Mouse (Mus musculus): ENCODE results near the gene Plac1. TPM values are rescaled to one million over a fixed set of nuclear protein-coding genes. Genes with fewer than 3 reads are reported as not detected.

Gene Plac1
- polyA plus RNA-seq, 1 experiment: not detected

DNA sequence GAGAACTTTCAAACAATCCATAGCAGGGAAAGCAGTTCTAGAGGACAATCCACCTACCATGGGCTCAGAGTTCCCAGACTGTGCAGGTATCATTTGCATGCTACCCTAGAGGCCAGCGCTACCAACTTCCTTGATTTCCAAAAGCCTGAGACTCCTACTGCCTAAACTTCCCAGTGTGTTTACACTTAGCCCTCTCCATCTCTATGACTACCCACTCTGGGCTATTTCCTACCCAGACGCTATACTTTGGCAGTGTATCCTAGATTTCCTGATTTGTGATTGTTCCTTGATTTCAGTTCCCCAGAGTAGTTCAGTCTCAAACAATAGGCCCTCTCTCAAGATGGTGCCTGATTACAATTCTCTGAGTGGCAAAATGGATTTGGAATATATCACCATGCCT is 132.8 kb downstream of the Plac1 start:
- Histone ChIP-seq H3K4me1 (ENCODE audit: control insufficient read depth, insufficient read depth, low read length) (no peaks in the 10 kb centered on the region), H3K4me3 (ENCODE audit: insufficient read depth, low read depth, low read length) (no peak overlapping the region), H3K27ac (ENCODE audit: insufficient read depth, low read depth, low read length) (no peak overlapping the region)
- 74% methylated on average over 2 of the region's 2 CpGs for WGBS
- TF ChIP-seq CTCF (IDR thresholded peaks at IDR 0.05; ENCODE audit: insufficient read depth, low read depth, low read length) (no peak), POLR2A (IDR thresholded peaks at IDR 0.05; ENCODE audit: insufficient read depth, low read depth, low read length) (no peak)

DNA sequence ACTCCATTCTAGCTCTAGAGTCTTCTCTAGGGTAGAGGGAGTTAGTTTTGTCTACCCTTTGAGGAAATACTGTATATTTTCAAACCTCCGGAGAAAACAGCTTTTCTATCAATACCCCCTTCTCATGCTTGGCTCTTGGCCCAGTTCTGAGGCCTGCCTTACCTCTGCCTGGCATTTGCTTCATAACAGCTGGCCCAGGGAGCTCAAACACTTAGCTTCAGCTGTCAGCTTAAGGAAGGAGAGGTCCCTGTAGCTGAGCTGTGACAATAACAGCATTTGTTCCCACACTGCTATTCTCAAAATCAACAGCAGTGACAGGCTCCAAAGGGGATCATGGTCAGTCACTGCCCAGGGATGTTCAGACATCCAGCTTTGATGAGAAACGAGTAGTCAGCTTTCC is 138.7 kb downstream of the Plac1 start:
- TF ChIP-seq POLR2A (IDR thresholded peaks at IDR 0.05; ENCODE audit: insufficient read depth, low read depth, low read length): no peak
- TF ChIP-seq CTCF (IDR thresholded peaks at IDR 0.05; ENCODE audit: insufficient read depth, low read depth, low read length): no peak
- Histone ChIP-seq H3K27ac (ENCODE audit: insufficient read depth, low read depth, low read length) (no peak overlapping the region), H3K4me1 (ENCODE audit: control insufficient read depth, insufficient read depth, low read length) (no peaks in the 10 kb centered on the region), H3K4me3 (ENCODE audit: insufficient read depth, low read depth, low read length) (no peak overlapping the region)
- 25% methylated on average over 2 of the region's 2 CpGs for WGBS

DNA sequence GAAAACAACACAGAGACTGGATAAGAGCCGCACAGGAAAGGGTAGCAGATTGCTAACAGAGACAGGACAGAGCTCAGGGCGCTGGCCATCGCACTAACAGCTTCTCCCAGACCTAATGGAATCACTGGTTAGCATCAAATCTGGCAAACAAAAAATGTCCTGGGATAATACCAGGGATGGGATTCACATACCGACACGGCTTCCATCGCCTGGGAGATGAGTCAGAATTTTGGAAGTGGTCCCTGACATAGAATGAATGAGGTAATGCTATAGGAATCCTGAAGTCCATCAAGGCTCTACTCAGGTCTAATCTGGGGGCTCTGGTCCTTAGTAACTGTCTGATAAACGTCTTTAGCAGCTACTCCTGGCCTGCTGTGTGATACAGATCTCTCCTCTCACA is 140.0 kb downstream of the Plac1 start:
- no peak overlapping the region for H3K27ac ChIP-seq (ENCODE audit: insufficient read depth, low read depth, low read length)
- WGBS: 71% methylated on average over 7 of the region's 7 CpGs
- H3K4me3 ChIP-seq (ENCODE audit: insufficient read depth, low read depth, low read length): no peak overlapping the region
- TF ChIP-seq POLR2A (IDR thresholded peaks at IDR 0.05; ENCODE audit: insufficient read depth, low read depth, low read length) (no peak), CTCF (IDR thresholded peaks at IDR 0.05; ENCODE audit: insufficient read depth, low read depth, low read length) (no peak)
- H3K4me1 ChIP-seq (ENCODE audit: control insufficient read depth, insufficient read depth, low read length): no peaks in the 10 kb centered on the region

DNA sequence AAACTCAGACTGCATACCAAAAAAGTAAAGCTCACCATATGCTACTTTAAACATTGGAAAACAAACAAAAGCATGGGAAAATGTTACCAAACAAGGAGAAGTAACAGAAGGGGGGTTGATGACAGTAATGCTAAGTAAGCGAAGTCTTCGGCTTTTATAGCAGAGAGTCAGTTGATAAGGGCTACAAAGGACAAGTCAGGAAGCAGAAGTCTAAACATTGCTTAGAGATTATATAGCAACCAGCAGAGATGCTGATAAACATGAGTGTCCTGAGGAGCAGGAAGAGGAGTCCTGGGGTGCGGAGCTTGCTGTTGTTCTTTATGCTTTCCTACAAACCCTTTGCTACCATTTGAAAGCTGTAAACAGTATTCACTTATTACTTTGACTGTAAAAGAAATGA is 140.6 kb downstream of the Plac1 start:
- TF ChIP-seq CTCF (IDR thresholded peaks at IDR 0.05; ENCODE audit: insufficient read depth, low read depth, low read length) (no peak), POLR2A (IDR thresholded peaks at IDR 0.05; ENCODE audit: insufficient read depth, low read depth, low read length) (no peak)

DNA sequence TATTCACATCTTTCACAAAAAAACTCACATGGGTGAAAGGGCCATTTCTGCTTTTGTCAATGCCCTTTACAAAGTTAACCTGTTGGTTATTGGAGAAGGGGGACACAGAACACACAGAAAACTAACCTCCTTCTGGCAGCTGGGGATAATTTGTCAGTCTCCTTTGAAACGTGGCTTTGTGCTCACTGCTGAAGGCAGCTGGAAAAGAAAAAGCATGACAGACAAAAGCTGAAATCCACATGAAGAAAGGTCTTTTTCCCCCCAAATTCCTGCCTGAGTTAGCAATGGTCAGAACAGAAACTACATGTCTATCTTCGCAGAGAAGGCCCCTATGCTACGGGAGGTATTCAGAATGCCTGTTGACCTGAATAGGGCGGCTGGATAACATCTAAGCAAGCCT is 141.6 kb downstream of the Plac1 start:
- WGBS: 64% methylated on average over 4 of the region's 4 CpGs
- TF ChIP-seq CTCF (IDR thresholded peaks at IDR 0.05; ENCODE audit: insufficient read depth, low read depth, low read length) (no peak), POLR2A (IDR thresholded peaks at IDR 0.05; ENCODE audit: insufficient read depth, low read depth, low read length) (no peak)
- no peak overlapping the region for H3K4me3 ChIP-seq (ENCODE audit: insufficient read depth, low read depth, low read length)
- no peak overlapping the region for H3K27ac ChIP-seq (ENCODE audit: insufficient read depth, low read depth, low read length)
- H3K4me1 ChIP-seq (ENCODE audit: control insufficient read depth, insufficient read depth, low read length): no peaks in the 10 kb centered on the region

More for the DNA sequence above, 140.6 kb downstream of the Plac1 start:
- 76% methylated on average over 3 of the region's 3 CpGs for WGBS
- H3K4me1 ChIP-seq (ENCODE audit: control insufficient read depth, insufficient read depth, low read length): no peaks in the 10 kb centered on the region
- H3K4me3 ChIP-seq (ENCODE audit: insufficient read depth, low read depth, low read length): no peak overlapping the region
- H3K27ac ChIP-seq (ENCODE audit: insufficient read depth, low read depth, low read length): no peak overlapping the region

DNA sequence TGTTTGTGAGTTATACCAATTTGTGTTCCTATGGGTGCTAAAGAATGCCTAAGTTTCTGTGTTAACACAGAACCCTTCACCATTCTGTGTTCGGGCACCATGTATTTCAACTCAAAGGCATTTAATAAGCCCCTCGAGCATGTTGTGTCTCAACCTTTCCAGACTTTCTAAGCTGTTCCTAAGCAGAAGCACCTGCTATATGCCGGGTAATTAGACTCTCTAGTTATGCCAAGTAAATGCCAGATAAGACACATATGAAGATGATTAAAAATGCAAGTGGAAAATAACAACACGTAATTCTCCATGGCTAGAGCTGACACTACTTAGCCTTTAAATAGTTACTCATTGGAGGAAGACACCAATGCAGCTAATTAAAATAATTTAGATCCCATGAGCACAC is 142.1 kb downstream of the Plac1 start:
- no peak for TF ChIP-seq POLR2A (IDR thresholded peaks at IDR 0.05; ENCODE audit: insufficient read depth, low read depth, low read length)
- no peak for TF ChIP-seq CTCF (IDR thresholded peaks at IDR 0.05; ENCODE audit: insufficient read depth, low read depth, low read length)
- Histone ChIP-seq H3K4me3 (ENCODE audit: insufficient read depth, low read depth, low read length) (no peak overlapping the region), H3K4me1 (ENCODE audit: control insufficient read depth, insufficient read depth, low read length) (no peaks in the 10 kb centered on the region), H3K27ac (ENCODE audit: insufficient read depth, low read depth, low read length) (no peak overlapping the region)
- 61% methylated on average over 4 of the region's 4 CpGs for WGBS

DNA sequence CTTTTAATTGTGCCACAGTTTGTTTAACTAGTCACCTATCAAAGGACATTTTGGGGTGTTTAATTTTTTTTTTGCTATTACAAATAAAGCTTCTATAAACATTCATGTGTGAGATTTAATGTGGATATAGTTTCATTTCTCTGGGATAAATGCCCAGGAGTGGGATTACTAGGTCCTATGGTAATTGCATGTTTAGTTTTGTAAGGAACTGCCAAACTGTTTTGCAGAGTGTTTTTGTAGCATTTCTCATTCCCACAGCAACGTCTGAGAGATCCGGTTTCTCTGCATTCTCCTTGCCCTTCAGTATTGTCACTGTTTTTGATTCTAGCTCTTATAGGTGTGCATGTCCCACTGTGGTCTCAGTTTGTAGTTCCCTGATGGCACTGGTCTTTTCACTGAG is 146.5 kb downstream of the Plac1 start:
- 29% methylated on average over 2 of the region's 2 CpGs for WGBS
- no peak overlapping the region for H3K27ac ChIP-seq (ENCODE audit: insufficient read depth, low read depth, low read length)
- no peak for TF ChIP-seq POLR2A (IDR thresholded peaks at IDR 0.05; ENCODE audit: insufficient read depth, low read depth, low read length)
- TF ChIP-seq CTCF (IDR thresholded peaks at IDR 0.05; ENCODE audit: insufficient read depth, low read depth, low read length): no peak

DNA sequence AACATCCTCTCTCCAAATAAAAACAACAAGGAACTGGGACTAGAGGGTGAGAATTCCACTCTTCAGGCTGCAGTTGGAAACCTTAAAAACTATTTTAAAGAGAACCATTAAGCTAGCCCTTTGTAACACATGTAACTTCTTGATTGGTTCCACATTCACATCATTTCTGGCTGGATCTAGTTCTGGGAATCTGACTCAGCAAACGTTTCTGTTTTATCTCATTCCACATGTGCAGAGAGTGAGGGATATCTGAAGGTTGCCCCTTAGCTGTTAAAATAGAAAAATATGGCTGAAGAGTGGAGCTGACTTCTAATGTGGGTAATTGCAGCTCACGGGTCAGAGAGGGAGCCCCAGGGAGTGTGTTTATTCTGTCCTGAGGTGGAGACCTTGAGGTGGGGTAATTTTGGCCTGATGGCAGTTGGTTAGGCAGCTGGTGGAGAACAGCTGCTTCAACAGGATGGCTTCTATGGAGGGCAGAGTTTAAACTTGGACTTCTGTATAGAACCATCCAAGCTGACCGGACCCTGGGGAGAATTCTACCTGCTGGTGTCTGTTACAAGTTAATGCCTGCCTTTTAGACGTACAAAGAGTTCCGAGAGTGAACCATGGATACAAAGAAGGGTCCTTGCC is 151.1 kb downstream of the Plac1 start:
- H3K4me1 ChIP-seq (ENCODE audit: control insufficient read depth, insufficient read depth, low read length): no peaks in the 10 kb centered on the region
- no peak overlapping the region for H3K27ac ChIP-seq (ENCODE audit: insufficient read depth, low read depth, low read length)
- TF ChIP-seq POLR2A (IDR thresholded peaks at IDR 0.05; ENCODE audit: insufficient read depth, low read depth, low read length): no peak
- no peak for TF ChIP-seq CTCF (IDR thresholded peaks at IDR 0.05; ENCODE audit: insufficient read depth, low read depth, low read length)
- no peak overlapping the region for H3K4me3 ChIP-seq (ENCODE audit: insufficient read depth, low read depth, low read length)
- 76% methylated on average over 5 of the region's 5 CpGs for WGBS

More for the DNA sequence above, 146.5 kb downstream of the Plac1 start:
- no peaks in the 10 kb centered on the region for H3K4me1 ChIP-seq (ENCODE audit: control insufficient read depth, insufficient read depth, low read length)
- no peak overlapping the region for H3K4me3 ChIP-seq (ENCODE audit: insufficient read depth, low read depth, low read length)

DNA sequence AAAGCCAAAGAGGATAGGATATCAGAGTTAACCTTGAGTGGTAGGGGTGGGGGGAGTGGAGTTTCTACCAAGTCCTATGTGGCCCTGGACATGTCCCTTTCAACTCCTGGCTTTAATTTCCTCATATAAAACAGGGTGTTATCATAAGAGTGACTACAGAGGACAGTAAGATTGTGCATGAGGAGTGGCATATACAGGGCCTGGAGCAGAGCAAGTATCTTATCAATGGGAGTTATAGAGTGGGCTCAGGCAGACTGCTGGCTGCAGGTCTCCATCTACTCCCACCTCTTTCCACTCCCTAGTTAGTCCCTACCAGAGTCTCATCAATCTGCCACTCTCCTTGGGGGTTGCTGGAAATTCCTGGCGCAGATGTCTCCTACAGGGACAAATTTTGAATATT is 152.7 kb downstream of the Plac1 start:
- no peak overlapping the region for H3K4me3 ChIP-seq (ENCODE audit: insufficient read depth, low read depth, low read length)
- WGBS: 100% methylated on average over 1 of the region's 1 CpGs
- TF ChIP-seq CTCF (IDR thresholded peaks at IDR 0.05; ENCODE audit: insufficient read depth, low read depth, low read length): no peak
- TF ChIP-seq POLR2A (IDR thresholded peaks at IDR 0.05; ENCODE audit: insufficient read depth, low read depth, low read length): no peak
- no peak overlapping the region for H3K27ac ChIP-seq (ENCODE audit: insufficient read depth, low read depth, low read length)
- no peaks in the 10 kb centered on the region for H3K4me1 ChIP-seq (ENCODE audit: control insufficient read depth, insufficient read depth, low read length)

DNA sequence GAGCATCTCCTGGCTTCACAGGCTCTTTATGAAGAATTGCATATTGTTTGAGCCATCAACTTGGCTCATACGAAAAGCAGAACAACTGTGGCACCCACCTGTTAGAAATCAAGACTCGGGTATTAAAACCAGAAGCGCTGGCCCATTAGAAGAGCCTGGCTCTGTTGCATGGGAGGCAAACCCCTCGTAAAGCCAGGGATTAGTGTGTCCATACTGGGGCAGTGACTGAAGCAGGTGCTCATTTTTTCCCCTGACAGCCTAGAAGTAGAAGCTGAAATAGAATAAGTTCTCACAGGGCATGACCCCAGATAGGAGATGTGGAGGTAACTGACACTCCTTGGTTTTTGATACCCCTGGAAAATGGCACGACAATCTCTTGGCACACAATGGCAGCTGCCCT is 154.4 kb downstream of the Plac1 start:
- Histone ChIP-seq H3K4me1 (ENCODE audit: control insufficient read depth, insufficient read depth, low read length) (no peaks in the 10 kb centered on the region), H3K27ac (ENCODE audit: insufficient read depth, low read depth, low read length) (no peak overlapping the region), H3K4me3 (ENCODE audit: insufficient read depth, low read depth, low read length) (no peak overlapping the region)
- TF ChIP-seq CTCF (IDR thresholded peaks at IDR 0.05; ENCODE audit: insufficient read depth, low read depth, low read length): no peak
- WGBS: 80% methylated on average over 5 of the region's 5 CpGs
